Mouse (Mus musculus): ENCODE results near the gene H2afj. TPM values are rescaled to one million over a fixed set of nuclear protein-coding genes. Genes with fewer than 3 reads are reported as not detected.
A peak's percentile ranks its signal among the peaks of the same experiment; 100 is the strongest.

The H2afj gene
- polyA plus RNA-seq (2014; fragmentation: Nextera tagmentation; extraction: Ambion mirVana) = 81.5 and 88.1 TPM in 2 replicates

DNA sequence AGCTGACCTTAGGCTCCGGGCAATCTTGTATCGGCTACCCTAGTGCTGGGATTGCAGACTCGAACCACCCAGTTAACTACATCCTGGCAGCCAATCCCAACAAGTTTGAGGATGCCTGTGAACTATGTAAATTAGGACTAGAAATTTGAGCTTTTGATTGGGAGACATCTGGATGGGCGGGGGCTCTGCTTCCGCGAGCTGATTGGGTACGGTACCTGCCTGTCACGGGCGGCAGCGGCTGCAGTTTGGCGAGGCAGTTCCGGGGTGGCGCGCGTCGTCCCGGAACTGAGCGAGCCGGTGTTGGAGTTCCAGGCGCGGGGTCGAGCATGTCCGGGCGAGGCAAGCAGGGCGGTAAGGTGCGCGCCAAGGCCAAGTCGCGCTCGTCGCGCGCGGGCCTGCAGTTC, at the start of gene H2afj:
Gene H2afj, plus strand, starts transcription at position 231 of the 404 bp plus-strand sequence.
- WGBS = under 1% methylated on average over 34 of the region's 34 CpGs
- peaks cover 5% of the 10 kb centered on the region; the same call in 1 of the 2 replicates for H3K4me1 ChIP-seq (ENCODE audit: control insufficient read depth, insufficient read depth, low read length)
- H3K27me3 ChIP-seq (ENCODE audit: control insufficient read depth, insufficient read depth, low read length) = no peaks in the 10 kb centered on the region
- H3K4me3 ChIP-seq (ENCODE audit: low read depth, low read length) = peak within 1 kb of the TSS; percentile 67
- peak; percentile 97 for DNase-seq (ENCODE audit: low spot score)
- H3K27ac ChIP-seq (ENCODE audit: low read depth, low read length) = no peak within 1 kb of the TSS
- H3K36me3 ChIP-seq (ENCODE audit: control insufficient read depth, insufficient read depth, low read length) = peaks cover 3% of the 10 kb centered on the region; the same call in 1 of the 2 replicates
- H3K9me3 ChIP-seq (ENCODE audit: control insufficient read depth, low read length) = no peaks in the 10 kb centered on the region
- ATAC-seq (ENCODE audit: insufficient read depth, low FRiP score, low TSS enrichment) = peak; percentile 87
- peak within 1 kb of the TSS; percentile 93 for H3K4me2 ChIP-seq (ENCODE audit: low read depth)
- H3K9ac ChIP-seq (ENCODE audit: low read length) = peak within 1 kb of the TSS; percentile 68

GRCm38 (mm10) chr6:136763912-136764311, 44.1 kb upstream of the H2afj start:
- no peak overlapping the region for H3K4me2 ChIP-seq (ENCODE audit: low read depth)
- H3K27me3 ChIP-seq (ENCODE audit: control insufficient read depth, insufficient read depth, low read length) = no peaks in the 10 kb centered on the region
- H3K27ac ChIP-seq (ENCODE audit: low read depth, low read length) = no peak overlapping the region
- no peaks in the 10 kb centered on the region for H3K36me3 ChIP-seq (ENCODE audit: control insufficient read depth, insufficient read depth, low read length)
- H3K4me1 ChIP-seq (ENCODE audit: control insufficient read depth, insufficient read depth, low read length) = no peaks in the 10 kb centered on the region
- WGBS = 93% methylated on average over 1 of the region's 1 CpGs
- no peak for ATAC-seq (ENCODE audit: insufficient read depth, low FRiP score, low TSS enrichment)
- no peak overlapping the region for H3K9ac ChIP-seq (ENCODE audit: low read length)
- H3K4me3 ChIP-seq (ENCODE audit: low read depth, low read length) = no peak overlapping the region
- DNase-seq (ENCODE audit: low spot score) = no peak
- H3K9me3 ChIP-seq (ENCODE audit: control insufficient read depth, low read length) = no peaks in the 10 kb centered on the region

DNA sequence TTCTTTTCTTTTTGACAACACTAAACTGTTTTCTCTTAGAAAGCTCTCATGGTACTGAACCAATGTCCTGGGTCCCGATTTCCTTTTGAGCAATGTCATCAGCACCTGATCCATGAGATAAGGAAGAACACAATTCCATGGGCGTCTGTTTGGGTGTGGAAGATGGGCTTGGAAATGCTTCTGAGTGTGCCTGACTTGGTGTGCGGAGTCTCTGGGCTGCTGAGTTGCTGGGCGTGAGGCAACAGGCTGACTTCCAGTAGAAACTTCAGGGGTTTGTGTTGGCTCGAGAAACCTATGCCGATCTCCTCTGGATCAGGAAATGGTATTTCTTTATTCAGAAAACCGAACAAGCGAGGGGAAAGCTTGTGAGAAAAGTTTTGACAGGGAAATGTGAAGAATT, 38.9 kb upstream of the H2afj start:
- no peaks in the 10 kb centered on the region for H3K9me3 ChIP-seq (ENCODE audit: control insufficient read depth, low read length)
- no peak overlapping the region for H3K4me2 ChIP-seq (ENCODE audit: low read depth)
- no peaks in the 10 kb centered on the region for H3K4me1 ChIP-seq (ENCODE audit: control insufficient read depth, insufficient read depth, low read length)
- H3K9ac ChIP-seq (ENCODE audit: low read length) = no peak overlapping the region
- no peak overlapping the region for H3K4me3 ChIP-seq (ENCODE audit: low read depth, low read length)
- no peak for DNase-seq (ENCODE audit: low spot score)
- 92% methylated on average over 8 of the region's 8 CpGs for WGBS
- H3K27ac ChIP-seq (ENCODE audit: low read depth, low read length) = no peak overlapping the region
- ATAC-seq (ENCODE audit: insufficient read depth, low FRiP score, low TSS enrichment) = no peak
- H3K36me3 ChIP-seq (ENCODE audit: control insufficient read depth, insufficient read depth, low read length) = no peaks in the 10 kb centered on the region
- no peaks in the 10 kb centered on the region for H3K27me3 ChIP-seq (ENCODE audit: control insufficient read depth, insufficient read depth, low read length)

- 84% methylated on average over 7 of the region's 7 CpGs for WGBS
These were observed 38.2 kb upstream of the H2afj start for GRCm38 (mm10) chr6:136769859-136770258.

GRCm38 (mm10) chr6:136776392-136776791, 31.7 kb upstream of the H2afj start:
- 84% methylated on average over 1 of the region's 1 CpGs for WGBS

More at GRCm38 (mm10) chr6:136769859-136770258, 38.2 kb upstream of the H2afj start:
- Histone ChIP-seq H3K9ac (ENCODE audit: low read length) (no peak overlapping the region), H3K27ac (ENCODE audit: low read depth, low read length) (no peak overlapping the region), H3K4me2 (ENCODE audit: low read depth) (no peak overlapping the region), H3K9me3 (ENCODE audit: control insufficient read depth, low read length) (no peaks in the 10 kb centered on the region), H3K4me3 (ENCODE audit: low read depth, low read length) (no peak overlapping the region), H3K4me1 (ENCODE audit: control insufficient read depth, insufficient read depth, low read length) (no peaks in the 10 kb centered on the region), H3K36me3 (ENCODE audit: control insufficient read depth, insufficient read depth, low read length) (no peaks in the 10 kb centered on the region), H3K27me3 (ENCODE audit: control insufficient read depth, insufficient read depth, low read length) (no peaks in the 10 kb centered on the region)
- no peak for ATAC-seq (ENCODE audit: insufficient read depth, low FRiP score, low TSS enrichment)
- no peak for DNase-seq (ENCODE audit: low spot score)

GRCm38 (mm10) chr6:136781377-136781986, 26.6 kb upstream of the H2afj start, which contains the start of gene Gucy2c:
Gene Gucy2c (minus strand): TSS chr6:136781765.
- Histone ChIP-seq H3K27ac (ENCODE audit: low read depth, low read length) (no peak within 1 kb of the TSS), H3K9me3 (ENCODE audit: control insufficient read depth, low read length) (no peaks in the 10 kb centered on the region), H3K27me3 (ENCODE audit: control insufficient read depth, insufficient read depth, low read length) (no peaks in the 10 kb centered on the region), H3K36me3 (ENCODE audit: control insufficient read depth, insufficient read depth, low read length) (no peaks in the 10 kb centered on the region), H3K4me1 (ENCODE audit: control insufficient read depth, insufficient read depth, low read length) (no peaks in the 10 kb centered on the region), H3K4me2 (ENCODE audit: low read depth) (no peak within 1 kb of the TSS), H3K4me3 (ENCODE audit: low read depth, low read length) (no peak within 1 kb of the TSS), H3K9ac (ENCODE audit: low read length) (no peak within 1 kb of the TSS)
- WGBS = 81% methylated on average over 20 of the region's 20 CpGs
- ATAC-seq (ENCODE audit: insufficient read depth, low FRiP score, low TSS enrichment) (no peak), DNase-seq (ENCODE audit: low spot score) (no peak)

More at GRCm38 (mm10) chr6:136776392-136776791, 31.7 kb upstream of the H2afj start:
- Histone ChIP-seq H3K27ac (ENCODE audit: low read depth, low read length) (no peak overlapping the region), H3K27me3 (ENCODE audit: control insufficient read depth, insufficient read depth, low read length) (no peaks in the 10 kb centered on the region), H3K4me3 (ENCODE audit: low read depth, low read length) (no peak overlapping the region), H3K4me1 (ENCODE audit: control insufficient read depth, insufficient read depth, low read length) (no peaks in the 10 kb centered on the region), H3K36me3 (ENCODE audit: control insufficient read depth, insufficient read depth, low read length) (no peaks in the 10 kb centered on the region), H3K4me2 (ENCODE audit: low read depth) (no peak overlapping the region), H3K9ac (ENCODE audit: low read length) (no peak overlapping the region), H3K9me3 (ENCODE audit: control insufficient read depth, low read length) (no peaks in the 10 kb centered on the region)
- ATAC-seq (ENCODE audit: insufficient read depth, low FRiP score, low TSS enrichment) = no peak
- DNase-seq (ENCODE audit: low spot score) = no peak

GRCm38 (mm10) chr6:136782146-136782545, 25.9 kb upstream of the H2afj start:
- no peaks in the 10 kb centered on the region for H3K27me3 ChIP-seq (ENCODE audit: control insufficient read depth, insufficient read depth, low read length)
- WGBS = 85% methylated on average over 12 of the region's 12 CpGs
- H3K9ac ChIP-seq (ENCODE audit: low read length) = no peak overlapping the region
- no peaks in the 10 kb centered on the region for H3K4me1 ChIP-seq (ENCODE audit: control insufficient read depth, insufficient read depth, low read length)
- H3K27ac ChIP-seq (ENCODE audit: low read depth, low read length) = no peak overlapping the region
- no peaks in the 10 kb centered on the region for H3K9me3 ChIP-seq (ENCODE audit: control insufficient read depth, low read length)
- no peaks in the 10 kb centered on the region for H3K36me3 ChIP-seq (ENCODE audit: control insufficient read depth, insufficient read depth, low read length)
- no peak overlapping the region for H3K4me3 ChIP-seq (ENCODE audit: low read depth, low read length)
- ATAC-seq (ENCODE audit: insufficient read depth, low FRiP score, low TSS enrichment) (no peak), DNase-seq (ENCODE audit: low spot score) (no peak)
- H3K4me2 ChIP-seq (ENCODE audit: low read depth) = no peak overlapping the region

DNA sequence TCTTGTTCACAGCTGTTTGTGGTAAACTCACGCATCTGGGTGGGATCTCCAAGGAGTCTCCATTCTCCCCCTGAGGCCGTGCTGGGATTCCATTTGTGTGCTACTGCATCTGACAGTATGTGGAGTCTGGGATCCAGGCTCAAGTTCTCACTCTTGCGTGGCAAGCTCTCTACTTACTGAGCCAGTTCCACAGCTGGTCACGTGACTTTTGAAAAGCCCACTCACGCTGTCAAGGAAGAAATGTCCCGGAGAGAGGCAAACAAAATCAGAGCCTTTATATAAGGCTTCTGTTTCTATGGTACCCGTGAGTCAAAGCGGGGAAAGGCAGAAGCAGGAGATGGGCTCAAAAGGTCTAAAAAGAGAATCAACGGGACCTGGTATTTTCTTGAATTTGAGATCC, 25.3 kb upstream of the H2afj start:
- no peaks in the 10 kb centered on the region for H3K9me3 ChIP-seq (ENCODE audit: control insufficient read depth, low read length)
- 84% methylated on average over 9 of the region's 9 CpGs for WGBS
- H3K36me3 ChIP-seq (ENCODE audit: control insufficient read depth, insufficient read depth, low read length) = no peaks in the 10 kb centered on the region
- H3K4me2 ChIP-seq (ENCODE audit: low read depth) = no peak overlapping the region
- DNase-seq (ENCODE audit: low spot score) (no peak), ATAC-seq (ENCODE audit: insufficient read depth, low FRiP score, low TSS enrichment) (no peak)
- H3K27me3 ChIP-seq (ENCODE audit: control insufficient read depth, insufficient read depth, low read length) = no peaks in the 10 kb centered on the region
- no peaks in the 10 kb centered on the region for H3K4me1 ChIP-seq (ENCODE audit: control insufficient read depth, insufficient read depth, low read length)
- H3K9ac ChIP-seq (ENCODE audit: low read length) = no peak overlapping the region
- no peak overlapping the region for H3K27ac ChIP-seq (ENCODE audit: low read depth, low read length)
- H3K4me3 ChIP-seq (ENCODE audit: low read depth, low read length) = no peak overlapping the region

DNA sequence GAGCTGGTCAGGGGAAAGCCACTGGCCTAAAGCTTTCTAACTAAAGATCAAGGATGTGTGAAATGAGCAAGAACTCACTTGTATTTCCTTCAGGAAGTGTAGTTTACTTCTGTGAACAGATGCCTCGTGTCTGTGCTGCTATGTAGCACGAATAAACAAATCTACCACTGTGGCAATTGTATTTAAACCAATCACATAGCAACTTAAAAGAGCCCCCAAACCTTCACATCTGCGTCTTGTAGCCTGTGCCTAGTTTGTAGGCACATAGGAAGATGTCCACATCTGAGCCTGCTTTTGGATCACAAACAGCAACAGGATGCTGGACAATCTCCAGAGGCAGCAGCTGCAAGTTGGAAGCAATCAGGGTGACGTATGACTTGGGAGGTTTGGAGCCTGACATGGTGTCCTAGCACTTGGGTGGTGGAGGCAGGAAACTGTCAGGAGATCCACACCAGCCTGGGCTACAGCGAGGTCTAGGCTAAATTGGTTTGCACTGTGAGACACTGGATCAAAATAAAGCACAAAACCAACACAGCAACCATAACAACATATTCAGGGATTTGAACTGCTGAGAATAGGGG, 18.6 kb upstream of the H2afj start:
- H3K9ac ChIP-seq (ENCODE audit: low read length) = no peak overlapping the region
- no peak overlapping the region for H3K27ac ChIP-seq (ENCODE audit: low read depth, low read length)
- no peaks in the 10 kb centered on the region for H3K4me1 ChIP-seq (ENCODE audit: control insufficient read depth, insufficient read depth, low read length)
- no peak overlapping the region for H3K4me3 ChIP-seq (ENCODE audit: low read depth, low read length)
- no peaks in the 10 kb centered on the region for H3K9me3 ChIP-seq (ENCODE audit: control insufficient read depth, low read length)
- no peak for DNase-seq (ENCODE audit: low spot score)
- no peak overlapping the region for H3K4me2 ChIP-seq (ENCODE audit: low read depth)
- H3K27me3 ChIP-seq (ENCODE audit: control insufficient read depth, insufficient read depth, low read length) = no peaks in the 10 kb centered on the region
- no peak for ATAC-seq (ENCODE audit: insufficient read depth, low FRiP score, low TSS enrichment)
- no peaks in the 10 kb centered on the region for H3K36me3 ChIP-seq (ENCODE audit: control insufficient read depth, insufficient read depth, low read length)
- WGBS = 90% methylated on average over 5 of the region's 5 CpGs

All from neural tube, embryonic 11.5 days (tissue).